Mouse (Mus musculus): Measurements from ENCODE around the gene Fam90a1a. TPM values are rescaled to one million over a fixed set of nuclear protein-coding genes. Genes with fewer than 3 reads are reported as not detected.
A peak's percentile ranks its signal among the peaks of the same experiment; 100 is the strongest.

Gene Fam90a1a
- polyA plus RNA-seq, 1 experiment from 2014 or later: not detected

GRCm38 (mm10) chr8:21955321-21955720 lies 3.2 kb upstream of the Fam90a1a start:
- no peaks in the 10 kb centered on the region for H3K27me3 ChIP-seq (ENCODE audit: control insufficient read depth, insufficient read depth, low read depth, low read length)
- no peak overlapping the region for H3K4me2 ChIP-seq (ENCODE audit: low read depth, low read length)
- no peaks in the 10 kb centered on the region for H3K36me3 ChIP-seq (ENCODE audit: control insufficient read depth, insufficient read depth, low read length)
- no peaks in the 10 kb centered on the region for H3K9me3 ChIP-seq (ENCODE audit: control insufficient read depth, low read length)
- H3K27ac ChIP-seq (ENCODE audit: low read length): no peak overlapping the region
- no peak for ATAC-seq (ENCODE audit: low read depth)
- no peak overlapping the region for H3K9ac ChIP-seq (ENCODE audit: low read length)
- no peaks in the 10 kb centered on the region for H3K4me1 ChIP-seq (replicated peaks; ENCODE audit: control insufficient read depth, insufficient read depth, low read length)
- H3K4me3 ChIP-seq (ENCODE audit: low read length): no peak overlapping the region
- 3% methylated on average over 9 of the region's 9 CpGs for WGBS

GRCm38 (mm10) chr8:21956336-21956735 lies 2.2 kb upstream of the Fam90a1a start:
- Histone ChIP-seq H3K36me3 (ENCODE audit: control insufficient read depth, insufficient read depth, low read length) (no peaks in the 10 kb centered on the region), H3K4me2 (ENCODE audit: low read depth, low read length) (no peak overlapping the region), H3K4me1 (replicated peaks; ENCODE audit: control insufficient read depth, insufficient read depth, low read length) (no peaks in the 10 kb centered on the region), H3K9me3 (ENCODE audit: control insufficient read depth, low read length) (no peaks in the 10 kb centered on the region), H3K27me3 (ENCODE audit: control insufficient read depth, insufficient read depth, low read depth, low read length) (no peaks in the 10 kb centered on the region), H3K4me3 (ENCODE audit: low read length) (no peak overlapping the region), H3K27ac (ENCODE audit: low read length) (no peak overlapping the region), H3K9ac (ENCODE audit: low read length) (no peak overlapping the region)
- no peak for ATAC-seq (ENCODE audit: low read depth)
- 85% methylated on average over 3 of the region's 3 CpGs for WGBS

GRCm38 (mm10) chr8:21966646-21967045 lies 8.1 kb downstream of the Fam90a1a start:
- H3K4me3 ChIP-seq (ENCODE audit: low read length): no peak overlapping the region
- H3K27me3 ChIP-seq (ENCODE audit: control insufficient read depth, insufficient read depth, low read depth, low read length): no peaks in the 10 kb centered on the region
- no peak overlapping the region for H3K9ac ChIP-seq (ENCODE audit: low read length)
- ATAC-seq (ENCODE audit: low read depth): no peak
- no peaks in the 10 kb centered on the region for H3K4me1 ChIP-seq (replicated peaks; ENCODE audit: control insufficient read depth, insufficient read depth, low read length)
- no peaks in the 10 kb centered on the region for H3K36me3 ChIP-seq (ENCODE audit: control insufficient read depth, insufficient read depth, low read length)
- no peak overlapping the region for H3K4me2 ChIP-seq (ENCODE audit: low read depth, low read length)
- 67% methylated on average over 1 of the region's 1 CpGs for WGBS
- no peak overlapping the region for H3K27ac ChIP-seq (ENCODE audit: low read length)
- no peaks in the 10 kb centered on the region for H3K9me3 ChIP-seq (ENCODE audit: control insufficient read depth, low read length)

- 73% methylated on average over 3 of the region's 3 CpGs for WGBS
- no peaks in the 10 kb centered on the region for H3K4me1 ChIP-seq (replicated peaks; ENCODE audit: control insufficient read depth, insufficient read depth, low read length)
- H3K9me3 ChIP-seq (ENCODE audit: control insufficient read depth, low read length): no peaks in the 10 kb centered on the region
- H3K9ac ChIP-seq (ENCODE audit: low read length): no peak within 1 kb of the TSS
- no peak within 1 kb of the TSS for H3K27ac ChIP-seq (ENCODE audit: low read length)
- no peaks in the 10 kb centered on the region for H3K27me3 ChIP-seq (ENCODE audit: control insufficient read depth, insufficient read depth, low read depth, low read length)
- no peak within 1 kb of the TSS for H3K4me3 ChIP-seq (ENCODE audit: low read length)
- no peaks in the 10 kb centered on the region for H3K36me3 ChIP-seq (ENCODE audit: control insufficient read depth, insufficient read depth, low read length)
- ATAC-seq (ENCODE audit: low read depth): no peak
- no peak within 1 kb of the TSS for H3K4me2 ChIP-seq (ENCODE audit: low read depth, low read length)
Observed at GRCm38 (mm10) chr8:21969475-21969874, 11.0 kb downstream of the Fam90a1a start, which contains the start of gene Ccdc70. Ccdc70 (plus strand) TSS chr8:21969775.

GRCm38 (mm10) chr8:21978193-21978592 lies 19.7 kb downstream of the Fam90a1a start:
- Histone ChIP-seq H3K27ac (ENCODE audit: low read length) (no peak overlapping the region), H3K4me2 (ENCODE audit: low read depth, low read length) (no peak overlapping the region), H3K9me3 (ENCODE audit: control insufficient read depth, low read length) (no peaks in the 10 kb centered on the region), H3K4me3 (ENCODE audit: low read length) (no peak overlapping the region), H3K4me1 (replicated peaks; ENCODE audit: control insufficient read depth, insufficient read depth, low read length) (no peaks in the 10 kb centered on the region), H3K27me3 (ENCODE audit: control insufficient read depth, insufficient read depth, low read depth, low read length) (no peaks in the 10 kb centered on the region), H3K36me3 (ENCODE audit: control insufficient read depth, insufficient read depth, low read length) (no peaks in the 10 kb centered on the region), H3K9ac (ENCODE audit: low read length) (no peak overlapping the region)
- ATAC-seq (ENCODE audit: low read depth): no peak
- 61% methylated on average over 4 of the region's 4 CpGs for WGBS

- H3K9me3 ChIP-seq (ENCODE audit: control insufficient read depth, low read length): no peaks in the 10 kb centered on the region
- no peaks in the 10 kb centered on the region for H3K36me3 ChIP-seq (ENCODE audit: control insufficient read depth, insufficient read depth, low read length)
- no peak overlapping the region for H3K4me2 ChIP-seq (ENCODE audit: low read depth, low read length)
- WGBS: 62% methylated on average over 8 of the region's 8 CpGs
- H3K4me3 ChIP-seq (ENCODE audit: low read length): no peak overlapping the region
- ATAC-seq (ENCODE audit: low read depth): no peak
- H3K27me3 ChIP-seq (ENCODE audit: control insufficient read depth, insufficient read depth, low read depth, low read length): no peaks in the 10 kb centered on the region
- H3K9ac ChIP-seq (ENCODE audit: low read length): no peak overlapping the region
- H3K4me1 ChIP-seq (replicated peaks; ENCODE audit: control insufficient read depth, insufficient read depth, low read length): no peaks in the 10 kb centered on the region
- H3K27ac ChIP-seq (ENCODE audit: low read length): no peak overlapping the region
Observed at GRCm38 (mm10) chr8:21981664-21982337, 23.3 kb downstream of the Fam90a1a start.

GRCm38 (mm10) chr8:21992184-21992583 lies 33.7 kb downstream of the Fam90a1a start:
- Histone ChIP-seq H3K27ac (ENCODE audit: low read length) (no peak overlapping the region), H3K4me3 (ENCODE audit: low read length) (no peak overlapping the region), H3K4me1 (replicated peaks; ENCODE audit: control insufficient read depth, insufficient read depth, low read length) (no peaks in the 10 kb centered on the region), H3K9me3 (ENCODE audit: control insufficient read depth, low read length) (no peaks in the 10 kb centered on the region), H3K4me2 (ENCODE audit: low read depth, low read length) (no peak overlapping the region), H3K27me3 (ENCODE audit: control insufficient read depth, insufficient read depth, low read depth, low read length) (no peaks in the 10 kb centered on the region), H3K36me3 (ENCODE audit: control insufficient read depth, insufficient read depth, low read length) (no peaks in the 10 kb centered on the region), H3K9ac (ENCODE audit: low read length) (no peak overlapping the region)
- 23% methylated on average over 6 of the region's 6 CpGs for WGBS
- peak; percentile 67; the same call in 1 of the 2 replicates for ATAC-seq (ENCODE audit: low read depth)

- no peaks in the 10 kb centered on the region for H3K9me3 ChIP-seq (ENCODE audit: control insufficient read depth, low read length)
- ATAC-seq (ENCODE audit: low read depth): no peak
- H3K4me2 ChIP-seq (ENCODE audit: low read depth, low read length): no peak overlapping the region
- no peaks in the 10 kb centered on the region for H3K4me1 ChIP-seq (replicated peaks; ENCODE audit: control insufficient read depth, insufficient read depth, low read length)
- H3K9ac ChIP-seq (ENCODE audit: low read length): no peak overlapping the region
- no peak overlapping the region for H3K27ac ChIP-seq (ENCODE audit: low read length)
- no peaks in the 10 kb centered on the region for H3K27me3 ChIP-seq (ENCODE audit: control insufficient read depth, insufficient read depth, low read depth, low read length)
- WGBS: 33% methylated on average over 3 of the region's 3 CpGs
- no peak overlapping the region for H3K4me3 ChIP-seq (ENCODE audit: low read length)
- H3K36me3 ChIP-seq (ENCODE audit: control insufficient read depth, insufficient read depth, low read length): no peaks in the 10 kb centered on the region
Observed at GRCm38 (mm10) chr8:21995181-21995580, 36.7 kb downstream of the Fam90a1a start.

- Histone ChIP-seq H3K27me3 (ENCODE audit: control insufficient read depth, insufficient read depth, low read depth, low read length) (no peaks in the 10 kb centered on the region), H3K27ac (ENCODE audit: low read length) (no peak overlapping the region), H3K9ac (ENCODE audit: low read length) (no peak overlapping the region), H3K9me3 (ENCODE audit: control insufficient read depth, low read length) (no peaks in the 10 kb centered on the region), H3K4me2 (ENCODE audit: low read depth, low read length) (no peak overlapping the region), H3K36me3 (ENCODE audit: control insufficient read depth, insufficient read depth, low read length) (no peaks in the 10 kb centered on the region), H3K4me3 (ENCODE audit: low read length) (no peak overlapping the region), H3K4me1 (replicated peaks; ENCODE audit: control insufficient read depth, insufficient read depth, low read length) (no peaks in the 10 kb centered on the region)
- ATAC-seq (ENCODE audit: low read depth): no peak
- WGBS: 79% methylated on average over 14 of the region's 14 CpGs
Observed at GRCm38 (mm10) chr8:22004750-22005522, 46.4 kb downstream of the Fam90a1a start.

Measured in lung, embryonic 16.5 days (tissue).